Mouse (Mus musculus): ENCODE measurements at regions not wholly inside any gene's neighbourhood (a gene's known extent, or its start where the extent isn't known, plus 50 kb on each side); places are given as distances from the start of the nearest gene placed in this dataset.

- no peak overlapping the region for H3K4me3 ChIP-seq (replicated peaks; ENCODE audit: insufficient read depth, low read depth, low read length)
- DNase-seq, result no peak
- H3K4me1 ChIP-seq (ENCODE audit: control insufficient read depth, insufficient read depth, low read length), result no peaks in the 10 kb centered on the region
- H3K27ac ChIP-seq (ENCODE audit: insufficient read depth, low read length), result no peak overlapping the region
- TF ChIP-seq CTCF (IDR thresholded peaks at IDR 0.05; ENCODE audit: borderline replicate concordance, insufficient read depth, low read depth, low read length) (no peak), POLR2A (IDR thresholded peaks at IDR 0.05; ENCODE audit: borderline replicate concordance, insufficient read depth, low read length) (no peak)
- H3K27me3 ChIP-seq (ENCODE audit: control insufficient read depth, insufficient read depth, low read length), result no peaks in the 10 kb centered on the region
Measured at GRCm38 (mm10) chr2:78094921-78095320, 148.7 kb upstream of the Cwc22 start.

DNA sequence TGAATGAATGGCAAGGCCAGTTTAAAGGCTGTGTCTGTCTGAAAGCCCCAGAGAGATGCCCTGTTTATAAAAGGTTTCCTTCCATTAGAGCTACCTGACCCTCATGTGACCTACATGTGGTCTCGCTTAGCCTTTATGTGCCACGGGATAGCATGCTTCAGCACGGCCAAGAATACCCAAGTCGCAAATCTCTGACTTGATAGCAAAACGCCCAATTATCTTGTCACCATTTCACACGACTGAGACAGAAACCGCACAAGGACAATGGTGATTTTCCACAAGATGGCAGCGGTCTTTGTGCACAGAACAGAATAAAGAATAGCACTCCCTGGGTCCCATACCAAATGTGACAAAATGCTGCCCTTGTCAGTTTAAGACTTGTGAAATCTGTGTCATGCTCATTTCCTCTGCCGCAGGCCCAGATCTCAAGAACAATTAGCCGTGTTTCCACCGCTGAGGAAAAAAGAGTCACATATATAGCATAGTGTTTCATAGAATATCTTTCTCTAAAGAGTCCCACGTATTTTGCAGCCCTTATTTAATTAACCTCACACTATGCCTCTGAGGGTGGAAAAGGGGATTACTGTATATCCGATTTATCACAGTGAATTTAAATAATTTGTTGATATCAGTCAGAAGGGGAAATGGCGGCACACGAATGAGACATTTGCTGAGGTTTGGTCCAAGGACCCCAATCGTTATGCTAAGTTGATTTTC lies 118.3 kb upstream of the Cwc22 start:
- TF ChIP-seq POLR2A (IDR thresholded peaks at IDR 0.05; ENCODE audit: borderline replicate concordance, insufficient read depth, low read length) (no peak), CTCF (IDR thresholded peaks at IDR 0.05; ENCODE audit: borderline replicate concordance, insufficient read depth, low read depth, low read length) (no peak)
- WGBS, result 57% methylated on average over 16 of the region's 16 CpGs
- no peaks in the 10 kb centered on the region for H3K4me1 ChIP-seq (ENCODE audit: control insufficient read depth, insufficient read depth, low read length)
- H3K27me3 ChIP-seq (ENCODE audit: control insufficient read depth, insufficient read depth, low read length), result no peaks in the 10 kb centered on the region
- H3K27ac ChIP-seq (ENCODE audit: insufficient read depth, low read length), result no peak overlapping the region
- no peak overlapping the region for H3K4me3 ChIP-seq (replicated peaks; ENCODE audit: insufficient read depth, low read depth, low read length)
- DNase-seq, result no peak

GRCm38 (mm10) chr2:78059801-78060416 lies 113.7 kb upstream of the Cwc22 start:
- Histone ChIP-seq H3K4me3 (replicated peaks; ENCODE audit: insufficient read depth, low read depth, low read length) (no peak overlapping the region), H3K4me1 (ENCODE audit: control insufficient read depth, insufficient read depth, low read length) (no peaks in the 10 kb centered on the region), H3K27me3 (ENCODE audit: control insufficient read depth, insufficient read depth, low read length) (no peaks in the 10 kb centered on the region), H3K27ac (ENCODE audit: insufficient read depth, low read length) (no peak overlapping the region)
- WGBS, result 81% methylated on average over 10 of the region's 10 CpGs
- DNase-seq, result no peak
- TF ChIP-seq POLR2A (IDR thresholded peaks at IDR 0.05; ENCODE audit: borderline replicate concordance, insufficient read depth, low read length), result no peak
- no peak for TF ChIP-seq CTCF (IDR thresholded peaks at IDR 0.05; ENCODE audit: borderline replicate concordance, insufficient read depth, low read depth, low read length)

DNA sequence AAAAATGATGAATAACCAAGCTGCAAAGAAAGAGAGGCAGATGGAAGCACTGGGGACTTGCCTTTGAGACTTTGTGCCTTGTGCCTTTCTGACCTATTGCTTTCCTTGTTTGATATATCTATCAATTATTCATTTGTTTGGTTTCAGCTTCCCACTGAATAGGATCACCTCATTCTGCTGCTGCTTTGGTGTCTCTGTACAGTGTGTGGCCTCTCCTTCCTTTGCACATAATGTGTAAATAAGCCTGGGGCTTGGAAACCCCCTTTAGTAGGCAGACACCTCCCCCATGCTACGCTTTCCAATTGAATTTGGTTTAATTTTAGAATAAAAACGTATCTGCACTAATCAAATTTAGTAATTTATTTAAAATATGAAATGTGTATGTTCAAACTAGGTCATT lies 112.8 kb upstream of the Cwc22 start:
- no peak for DNase-seq
- TF ChIP-seq POLR2A (IDR thresholded peaks at IDR 0.05; ENCODE audit: borderline replicate concordance, insufficient read depth, low read length), result no peak
- TF ChIP-seq CTCF (IDR thresholded peaks at IDR 0.05; ENCODE audit: borderline replicate concordance, insufficient read depth, low read depth, low read length), result no peak
- WGBS, result 84% methylated on average over 2 of the region's 2 CpGs
- Histone ChIP-seq H3K4me3 (replicated peaks; ENCODE audit: insufficient read depth, low read depth, low read length) (no peak overlapping the region), H3K27ac (ENCODE audit: insufficient read depth, low read length) (no peak overlapping the region), H3K27me3 (ENCODE audit: control insufficient read depth, insufficient read depth, low read length) (no peaks in the 10 kb centered on the region), H3K4me1 (ENCODE audit: control insufficient read depth, insufficient read depth, low read length) (no peaks in the 10 kb centered on the region)

DNA sequence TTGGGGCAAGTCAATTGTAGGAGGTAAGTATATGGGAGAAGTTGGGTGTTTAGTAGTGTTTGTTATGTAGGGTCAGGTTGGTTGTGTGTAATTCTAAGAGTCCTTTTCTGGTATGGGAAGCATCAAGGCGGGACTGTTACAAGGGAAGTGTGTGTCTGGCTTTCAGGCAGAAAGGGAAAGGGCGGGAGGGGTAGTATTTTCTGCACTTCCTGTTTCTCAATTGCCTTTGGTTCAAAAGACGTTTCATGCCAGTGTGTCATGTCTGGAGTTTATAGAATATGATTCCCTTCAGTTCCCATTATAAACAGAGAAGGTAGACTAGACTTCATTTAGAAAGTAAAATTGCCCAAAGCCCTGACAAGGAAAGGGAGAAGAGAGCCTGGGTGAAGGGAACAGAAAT lies 107.7 kb upstream of the Cwc22 start:
- no peak for TF ChIP-seq POLR2A (IDR thresholded peaks at IDR 0.05; ENCODE audit: borderline replicate concordance, insufficient read depth, low read length)
- no peak for TF ChIP-seq CTCF (IDR thresholded peaks at IDR 0.05; ENCODE audit: borderline replicate concordance, insufficient read depth, low read depth, low read length)
- Histone ChIP-seq H3K4me3 (replicated peaks; ENCODE audit: insufficient read depth, low read depth, low read length) (no peak overlapping the region), H3K4me1 (ENCODE audit: control insufficient read depth, insufficient read depth, low read length) (no peaks in the 10 kb centered on the region), H3K27me3 (ENCODE audit: control insufficient read depth, insufficient read depth, low read length) (no peaks in the 10 kb centered on the region), H3K27ac (ENCODE audit: insufficient read depth, low read length) (no peak overlapping the region)
- no peak for DNase-seq
- 91% methylated on average over 3 of the region's 3 CpGs for WGBS

GRCm38 (mm10) chr2:78050542-78050941 lies 104.4 kb upstream of the Cwc22 start:
- no peak for TF ChIP-seq POLR2A (IDR thresholded peaks at IDR 0.05; ENCODE audit: borderline replicate concordance, insufficient read depth, low read length)
- TF ChIP-seq CTCF (IDR thresholded peaks at IDR 0.05; ENCODE audit: borderline replicate concordance, insufficient read depth, low read depth, low read length), result no peak
- Histone ChIP-seq H3K27me3 (ENCODE audit: control insufficient read depth, insufficient read depth, low read length) (no peaks in the 10 kb centered on the region), H3K4me1 (ENCODE audit: control insufficient read depth, insufficient read depth, low read length) (no peaks in the 10 kb centered on the region), H3K4me3 (replicated peaks; ENCODE audit: insufficient read depth, low read depth, low read length) (no peak overlapping the region), H3K27ac (ENCODE audit: insufficient read depth, low read length) (no peak overlapping the region)
- 98% methylated on average over 7 of the region's 7 CpGs for WGBS
- no peak for DNase-seq

DNA sequence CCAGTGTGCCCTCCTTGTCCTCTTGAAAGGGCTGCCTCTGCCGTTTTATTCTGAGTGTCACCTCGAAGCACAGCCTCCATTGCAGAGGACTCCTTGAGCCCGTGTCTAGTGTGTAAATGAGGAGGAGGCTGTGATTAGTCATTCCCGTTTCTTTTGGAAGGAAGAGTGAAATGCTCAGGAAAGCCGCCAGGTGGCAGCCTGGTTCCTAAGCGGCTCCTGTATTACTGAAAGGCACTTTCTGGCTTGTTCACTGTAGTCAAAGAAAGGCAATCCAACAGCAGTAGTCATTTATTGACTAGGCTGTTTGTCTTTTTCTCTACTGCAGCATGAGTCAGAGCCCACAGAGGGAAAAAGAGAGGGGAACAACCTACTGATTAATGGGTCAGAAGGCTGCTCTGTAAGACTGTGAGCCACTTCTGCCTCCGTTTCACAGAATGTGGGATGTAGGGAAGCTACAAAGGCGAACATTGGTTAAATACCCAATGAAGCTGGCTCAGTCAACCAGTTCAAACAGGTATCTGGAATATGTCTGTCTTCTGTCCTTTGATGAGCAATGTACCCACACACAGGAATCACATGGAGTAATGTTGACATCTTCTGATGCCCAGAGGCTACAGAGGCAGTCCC lies 103.2 kb upstream of the Cwc22 start:
- TF ChIP-seq POLR2A (IDR thresholded peaks at IDR 0.05; ENCODE audit: borderline replicate concordance, insufficient read depth, low read length), result peak; percentile 49; the same call in 1 of the 2 replicates
- peak; percentile 80; the same call in 1 of the 2 replicates for TF ChIP-seq CTCF (IDR thresholded peaks at IDR 0.05; ENCODE audit: borderline replicate concordance, insufficient read depth, low read depth, low read length)
- 22% methylated on average over 8 of the region's 8 CpGs for WGBS
- peak overlapping the region; percentile 81 for H3K27ac ChIP-seq (ENCODE audit: insufficient read depth, low read length)

DNA sequence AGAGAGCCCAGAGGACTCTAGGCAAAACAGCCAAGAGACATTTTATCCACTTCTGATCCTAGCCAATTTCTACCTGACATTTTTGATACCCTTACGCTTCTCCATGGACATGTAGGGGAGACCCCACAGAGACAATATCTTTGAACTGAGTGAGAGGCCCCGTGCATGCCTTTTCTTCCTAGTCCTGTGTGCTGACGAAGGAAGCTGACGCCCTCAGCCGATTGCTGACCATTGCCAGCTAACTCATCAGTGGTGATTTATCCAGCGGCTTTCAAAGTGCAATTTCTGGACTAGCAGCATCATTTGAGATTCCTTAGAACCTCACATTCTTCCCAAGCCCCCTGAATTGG lies 102.5 kb upstream of the Cwc22 start:
- H3K4me3 ChIP-seq (replicated peaks; ENCODE audit: insufficient read depth, low read depth, low read length), result peak overlapping the region; percentile 61
- H3K27ac ChIP-seq (ENCODE audit: insufficient read depth, low read length), result peak overlapping the region; percentile 81
- WGBS, result 5% methylated on average over 6 of the region's 6 CpGs
- DNase-seq, result no peak
- H3K4me1 ChIP-seq (ENCODE audit: control insufficient read depth, insufficient read depth, low read length), result no peaks in the 10 kb centered on the region
- TF ChIP-seq CTCF (IDR thresholded peaks at IDR 0.05; ENCODE audit: borderline replicate concordance, insufficient read depth, low read depth, low read length), result no peak
- TF ChIP-seq POLR2A (IDR thresholded peaks at IDR 0.05; ENCODE audit: borderline replicate concordance, insufficient read depth, low read length), result no peak
- no peaks in the 10 kb centered on the region for H3K27me3 ChIP-seq (ENCODE audit: control insufficient read depth, insufficient read depth, low read length)

More for the DNA sequence above, 103.2 kb upstream of the Cwc22 start:
- H3K4me3 ChIP-seq (replicated peaks; ENCODE audit: insufficient read depth, low read depth, low read length), result peak overlapping the region; percentile 61
- peak; percentile 91 to 92 for DNase-seq
- H3K4me1 ChIP-seq (ENCODE audit: control insufficient read depth, insufficient read depth, low read length), result no peaks in the 10 kb centered on the region
- H3K27me3 ChIP-seq (ENCODE audit: control insufficient read depth, insufficient read depth, low read length), result no peaks in the 10 kb centered on the region
